Mouse (Mus musculus) C2C12 (cell line): ENCODE results near the gene Gm21970. TPM values are rescaled to one million over a fixed set of nuclear protein-coding genes. Genes with fewer than 3 reads are reported as not detected.

Experiments used
- H3K27me3 ChIP-seq: one replicate; pipeline ENCODE4 v1.6.1; 2011; ENCODE audit not compliant: control insufficient read depth, insufficient read depth, insufficient read length
- H3K36me3 ChIP-seq: one replicate; pipeline ENCODE4 v1.6.1; 2011; ENCODE audit not compliant: control insufficient read depth, insufficient read depth
- H3K4me3 ChIP-seq: one replicate; pipeline ENCODE4 v1.5.1; 2011; ENCODE audit warnings: mild to moderate bottlenecking, control low read depth; ENCODE audit not compliant: poor library complexity, insufficient read depth, severe bottlenecking
- H3K79me2 ChIP-seq: one replicate; pipeline ENCODE4 v1.6.1; 2011; ENCODE audit not compliant: control insufficient read depth, insufficient read depth
- H3K79me3 ChIP-seq: one replicate; pipeline ENCODE4 v1.6.1; 2011; ENCODE audit warnings: low read depth, control low read depth
- H3ac ChIP-seq: one replicate; pipeline ENCODE3; 2011; ENCODE audit warnings: low read depth; ENCODE audit not compliant: control insufficient read depth, insufficient read length
- CEBPB ChIP-seq: IDR thresholded peaks from one replicate; pipeline ENCODE4 v1.6.1; 2011; ENCODE audit warnings: low read depth, mild to moderate bottlenecking, control low read depth, moderate library complexity
- CTCF ChIP-seq: IDR thresholded peaks from one replicate; pipeline ENCODE4 v1.5.1; 2011; ENCODE audit not compliant: control insufficient read depth, insufficient read depth, insufficient read length
- FOSL1 ChIP-seq: IDR thresholded peaks from one replicate; pipeline ENCODE4 v1.8.0; 2011; ENCODE audit warnings: mild to moderate bottlenecking, low read length; ENCODE audit not compliant: poor library complexity, insufficient read depth, severe bottlenecking
- MAX ChIP-seq: IDR thresholded peaks from one replicate; pipeline ENCODE4 v1.6.1; 2011; ENCODE audit warnings: mild to moderate bottlenecking, control low read depth
- MYOD1 ChIP-seq: IDR thresholded peaks from one replicate; pipeline ENCODE4 v1.6.1; 2011; ENCODE audit warnings: low read depth; ENCODE audit not compliant: control insufficient read depth, insufficient read length
- MYOG ChIP-seq: IDR thresholded peaks from one replicate; pipeline ENCODE4 v1.6.1; 2011; ENCODE audit not compliant: control insufficient read depth, insufficient read length; ENCODE audit errors: extremely low read depth
- USF1 ChIP-seq: IDR thresholded peaks from one replicate; pipeline ENCODE4 v1.6.1; 2011; ENCODE audit warnings: low read depth, mild to moderate bottlenecking, control low read depth, moderate library complexity
- polyA plus RNA-seq: library from polyadenylated mRNA; unstranded; fragments of >200 nt; fragmentation: generic; extraction: Trizol; gene quantifications from one replicate; pipeline ENCODE4 v1.2.1, GENCODE M21; 2012; ENCODE audit warnings: missing spikeins

Gene Gm21970
- polyA plus RNA-seq, 1 experiment: not detected

DNA sequence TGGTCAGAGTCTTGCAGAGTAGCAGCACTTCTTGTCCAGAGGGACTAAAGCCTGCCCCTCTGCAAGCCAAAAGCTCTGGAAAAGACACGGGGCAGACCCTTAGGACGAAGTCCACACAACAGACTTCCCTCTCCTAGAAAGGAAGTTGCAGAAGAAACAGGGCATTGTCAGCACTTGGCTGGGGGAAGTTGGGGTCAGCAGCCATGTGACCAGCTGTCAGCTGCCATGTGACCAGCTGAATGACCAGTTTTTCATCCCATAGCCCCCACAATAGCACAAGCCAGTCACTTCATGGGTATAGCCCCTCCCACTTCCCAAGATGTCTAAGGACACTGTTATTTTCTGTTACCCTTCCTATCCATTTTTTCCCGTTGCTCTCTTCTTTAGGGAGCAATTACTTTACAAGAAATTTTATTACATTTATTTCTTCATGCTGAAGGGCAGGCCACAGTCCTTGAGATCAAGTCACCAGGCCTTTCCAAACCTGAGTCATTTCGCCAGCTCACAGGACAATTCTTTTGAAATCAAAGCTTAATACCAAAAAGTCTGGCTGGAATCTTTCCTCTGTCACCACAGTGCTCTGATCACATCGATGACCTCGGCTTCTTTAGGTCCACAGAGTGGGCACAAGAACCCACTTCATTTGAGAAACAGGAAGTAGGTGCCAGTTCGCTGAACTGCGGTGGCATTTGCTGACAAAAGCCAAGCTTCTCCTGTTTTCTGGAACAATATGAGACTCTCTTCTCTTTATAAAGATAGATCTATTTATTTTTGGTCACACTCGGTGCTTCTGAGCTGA, 24.1 kb downstream of the Gm21970 start:
- Histone ChIP-seq H3K27me3 (no peaks in the 10 kb centered on the region), H3ac (no peak overlapping the region), H3K36me3 (peaks cover 17% of the 10 kb centered on the region), H3K4me3 (no peak overlapping the region), H3K79me2 (no peaks in the 10 kb centered on the region), H3K79me3 (no peaks in the 10 kb centered on the region)
- TF ChIP-seq FOSL1 (no peak), CTCF (no peak), MAX (no peak), CEBPB (no peak), MYOG (no peak), MYOD1 (no peak), USF1 (no peak)

- Histone ChIP-seq H3K79me3 (no peaks in the 10 kb centered on the region), H3K27me3 (no peaks in the 10 kb centered on the region), H3K36me3 (peaks cover 19% of the 10 kb centered on the region), H3K79me2 (no peaks in the 10 kb centered on the region), H3ac (no peak overlapping the region), H3K4me3 (no peak overlapping the region)
- TF ChIP-seq CTCF (no peak), MYOD1 (no peak), MAX (no peak), FOSL1 (no peak), USF1 (no peak), MYOG (no peak), CEBPB (no peak)
Measured at GRCm38 (mm10) chr16:91416357-91416756, 24.8 kb downstream of the Gm21970 start.

DNA sequence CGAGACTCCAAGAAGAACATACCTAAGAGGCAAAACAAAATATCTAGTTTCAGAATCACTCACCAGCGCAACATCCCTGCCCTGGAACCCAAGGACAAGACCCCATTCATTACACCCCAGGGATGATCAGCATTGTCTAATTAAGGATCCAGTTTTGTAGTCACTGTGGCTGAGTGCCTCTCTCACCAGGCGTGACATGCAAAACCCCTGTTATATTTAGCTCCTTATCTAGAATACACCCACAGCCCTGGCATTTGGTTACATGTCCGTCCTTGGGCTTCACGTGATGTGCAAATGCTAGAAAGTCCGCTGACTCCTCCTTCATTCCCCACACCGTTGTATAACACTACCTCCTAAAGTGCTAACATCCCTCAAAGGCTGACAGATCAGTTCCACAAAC, 25.4 kb downstream of the Gm21970 start:
- no peak overlapping the region for H3ac ChIP-seq
- H3K36me3 ChIP-seq: peaks cover 23% of the 10 kb centered on the region
- no peaks in the 10 kb centered on the region for H3K27me3 ChIP-seq
- H3K79me3 ChIP-seq: no peaks in the 10 kb centered on the region
- no peaks in the 10 kb centered on the region for H3K79me2 ChIP-seq
- H3K4me3 ChIP-seq: no peak overlapping the region
- TF ChIP-seq CEBPB (no peak), FOSL1 (no peak), MYOD1 (no peak), USF1 (no peak), CTCF (no peak), MAX (no peak), MYOG (no peak)

GRCm38 (mm10) chr16:91418531-91418930, 27.0 kb downstream of the Gm21970 start:
- peaks cover 24% of the 10 kb centered on the region for H3K36me3 ChIP-seq
- no peak overlapping the region for H3K4me3 ChIP-seq
- TF ChIP-seq FOSL1 (no peak), MAX (no peak), MYOG (no peak), USF1 (no peak), CEBPB (no peak), MYOD1 (no peak), CTCF (no peak)
- no peaks in the 10 kb centered on the region for H3K79me3 ChIP-seq
- H3K27me3 ChIP-seq: no peaks in the 10 kb centered on the region
- no peaks in the 10 kb centered on the region for H3K79me2 ChIP-seq
- H3ac ChIP-seq: no peak overlapping the region

GRCm38 (mm10) chr16:91425816-91426215, 34.3 kb downstream of the Gm21970 start:
- no peak for TF ChIP-seq MAX
- TF ChIP-seq CTCF: no peak
- TF ChIP-seq CEBPB: no peak
- no peak for TF ChIP-seq MYOD1
- no peak for TF ChIP-seq USF1
- TF ChIP-seq MYOG: no peak
- TF ChIP-seq FOSL1: no peak
- Histone ChIP-seq H3K27me3 (no peaks in the 10 kb centered on the region), H3K4me3 (no peak overlapping the region), H3K36me3 (peaks cover 16% of the 10 kb centered on the region), H3K79me2 (no peaks in the 10 kb centered on the region), H3K79me3 (no peaks in the 10 kb centered on the region), H3ac (no peak overlapping the region)
